9 mouse cellular contexts compared by ENCODE assay signal in the genomic region with DNA sequence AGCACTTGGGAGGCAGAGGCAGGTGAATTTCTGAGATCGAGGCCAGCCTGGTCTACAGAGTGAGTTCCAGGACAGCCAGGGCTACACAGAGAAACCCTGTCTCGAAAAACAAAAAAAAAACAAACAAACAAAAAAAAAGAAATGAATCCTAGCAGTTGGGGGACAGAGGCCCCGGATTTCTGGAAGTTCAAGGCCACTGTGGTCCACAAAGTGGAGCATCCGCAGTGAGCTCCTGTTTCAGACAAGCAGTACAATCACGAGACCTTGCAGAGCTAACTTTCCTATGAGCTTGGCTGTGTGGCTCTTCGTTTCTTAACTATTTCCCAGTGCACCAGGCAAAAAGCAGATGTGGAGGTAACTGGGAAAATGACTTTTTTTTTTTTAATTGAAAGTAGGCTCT. TPM values are rescaled to one million over a fixed set of nuclear protein-coding genes. Genes with fewer than 3 reads are reported as not detected.
DNase-seq lines count a peak whose midpoint lies in the region; ATAC-seq and TF ChIP-seq lines count a peak whose summit lies in the region.
"Not testable (repeated sequence)": the region's sequence is repeated elsewhere in the genome, so short reads cannot be mapped to it uniquely, and the experiment has no call there.
"Had no signal": no experiment of that assay in that cellular context is flagged by ENCODE, and none has a peak within 500 bp of the region (broad histone marks: within the 10 kb centered on the region; RNA-seq: fewer than 3 reads in every experiment).

No protein-coding gene starts in this region.

- WGBS in embryonic facial prominence, embryonic 13.5 days, result 87% methylated on average over 6 of the region's 6 CpGs
- 68% methylated on average over 6 of the region's 6 CpGs for WGBS in heart, adult 2 months
- WGBS in hindbrain, embryonic 15.5 days, result 85% methylated on average over 6 of the region's 6 CpGs
- 41% methylated on average over 6 of the region's 6 CpGs for WGBS in liver, postnatal 0 days (ENCODE audit: insufficient replicate concordance)
- WGBS in midbrain, embryonic 16.5 days, result 88% methylated on average over 6 of the region's 6 CpGs
- WGBS in stomach, postnatal 0 days, result 84% methylated on average over 6 of the region's 6 CpGs

- not testable (repeated sequence) for TF ChIP-seq POLR2A in ES-Bruce4 (IDR thresholded peaks at IDR 0.05; ENCODE audit: insufficient read depth, low read length); heart, adult 2 months (IDR thresholded peaks at IDR 0.05; ENCODE audit: insufficient read depth, low read depth, low read length)

- TF ChIP-seq EP300 in ES-Bruce4 (IDR thresholded peaks at IDR 0.05; ENCODE audit: insufficient read depth, low read depth, low read length); heart, adult 2 months (IDR thresholded peaks at IDR 0.05; ENCODE audit: insufficient read depth, low read depth, low read length); liver, postnatal 0 days (IDR thresholded peaks at IDR 0.05; ENCODE audit: low read depth); stomach, postnatal 0 days (optimal IDR thresholded peaks at IDR 0.05): not testable (repeated sequence)

- peak overlapping the region; percentile 97 for H3K9ac ChIP-seq in ES-Bruce4 (ENCODE audit: low read depth, poor library complexity, severe bottlenecking)
- peak overlapping the region; percentile 100; the same call in 1 of the 2 replicates for H3K9ac ChIP-seq in embryonic facial prominence, embryonic 13.5 days
- H3K9ac ChIP-seq in heart, adult 2 months (ENCODE audit: low read depth, low read length); hindbrain, embryonic 15.5 days; midbrain, embryonic 16.5 days (ENCODE audit: low read depth, low read length); stomach, postnatal 0 days (ENCODE audit: low read length): not testable (repeated sequence)
- H3K9ac ChIP-seq in liver, postnatal 0 days (replicated peaks), result peak overlapping the region; percentile 92

- intact Hi-C loops in heart, adult 2 months (cut with DNase I); left cerebral cortex, adult 2 months (cut with DNase I): not testable (repeated sequence)

- peaks cover 53% of the 10 kb centered on the region for H3K36me3 ChIP-seq in ES-Bruce4 (ENCODE audit: control insufficient read depth, insufficient read depth, low read length, poor library complexity, severe bottlenecking)
- peaks cover 53% of the 10 kb centered on the region for H3K36me3 ChIP-seq in embryonic facial prominence, embryonic 13.5 days
- H3K36me3 ChIP-seq in heart, adult 2 months (ENCODE audit: control insufficient read depth, insufficient read depth, low read length), result not testable (repeated sequence)
- H3K36me3 ChIP-seq in hindbrain, embryonic 15.5 days, result peaks cover 22% of the 10 kb centered on the region
- H3K36me3 ChIP-seq in liver, postnatal 0 days (replicated peaks; ENCODE audit: insufficient read depth, low read length), result peaks cover 32% of the 10 kb centered on the region
- peaks cover 14% of the 10 kb centered on the region for H3K36me3 ChIP-seq in midbrain, embryonic 16.5 days (ENCODE audit: control insufficient read depth, insufficient read depth, low read length)
- peaks cover 19% of the 10 kb centered on the region; the same call in 1 of the 2 replicates for H3K36me3 ChIP-seq in stomach, postnatal 0 days (ENCODE audit: control insufficient read depth, insufficient read depth, low read length)

- not testable (repeated sequence) for ATAC-seq in embryonic facial prominence, embryonic 13.5 days (ENCODE audit: insufficient number of reproducible peaks, insufficient read depth, low FRiP score, low TSS enrichment, low read depth); hindbrain, embryonic 15.5 days (ENCODE audit: low FRiP score, low read depth); liver, postnatal 0 days; midbrain, embryonic 16.5 days; stomach, postnatal 0 days (ENCODE audit: low FRiP score, low TSS enrichment)

- H3K79me2 ChIP-seq in heart, adult 2 months (replicated peaks; ENCODE audit: control insufficient read depth, insufficient read depth, low read length), result not testable (repeated sequence)

- H3K4me3 ChIP-seq in ES-Bruce4 (ENCODE audit: low read depth, low read length), result peak overlapping the region; percentile 96
- H3K4me3 ChIP-seq in embryonic facial prominence, embryonic 13.5 days, result peak overlapping the region; percentile 98
- peak overlapping the region; percentile 68 for H3K4me3 ChIP-seq in heart, adult 2 months
- peak overlapping the region; percentile 89 for H3K4me3 ChIP-seq in hindbrain, embryonic 15.5 days
- H3K4me3 ChIP-seq in left cerebral cortex, adult 2 months, result peak overlapping the region; percentile 98
- peak overlapping the region; percentile 74 for H3K4me3 ChIP-seq in liver, postnatal 0 days (ENCODE audit: low read depth, low read length)
- H3K4me3 ChIP-seq in midbrain, embryonic 16.5 days (ENCODE audit: low read depth, low read length), result peak overlapping the region; percentile 95
- peak overlapping the region; percentile 93 for H3K4me3 ChIP-seq in stomach, postnatal 0 days (ENCODE audit: low read depth, low read length)

- not testable (repeated sequence) for TF ChIP-seq CTCF in ES-Bruce4 (IDR thresholded peaks at IDR 0.05; ENCODE audit: low read depth, low read length); heart, adult 2 months (IDR thresholded peaks at IDR 0.05); left cerebral cortex, adult 2 months (IDR thresholded peaks at IDR 0.05); liver, postnatal 0 days (IDR thresholded peaks at IDR 0.05; ENCODE audit: low read depth); stomach, postnatal 0 days (IDR thresholded peaks at IDR 0.05; ENCODE audit: low read depth)

- H3K27me3 ChIP-seq in ES-Bruce4 (ENCODE audit: control insufficient read depth, insufficient read depth, low read length, poor library complexity, severe bottlenecking); embryonic facial prominence, embryonic 13.5 days; heart, adult 2 months (ENCODE audit: control insufficient read depth, insufficient read depth, low read length); hindbrain, embryonic 15.5 days; liver, postnatal 0 days (ENCODE audit: insufficient read depth, low read length); midbrain, embryonic 16.5 days (ENCODE audit: control insufficient read depth, insufficient read depth, low read depth, low read length); stomach, postnatal 0 days (ENCODE audit: control insufficient read depth, insufficient read depth, low read length): not testable (repeated sequence)

- H3K4me1 ChIP-seq in ES-Bruce4 (ENCODE audit: control insufficient read depth, insufficient read depth, low read length); heart, adult 2 months (ENCODE audit: control insufficient read depth, insufficient read depth, low read length); stomach, postnatal 0 days (replicated peaks; ENCODE audit: control insufficient read depth, insufficient read depth): not testable (repeated sequence)
- peaks cover 24% of the 10 kb centered on the region for H3K4me1 ChIP-seq in embryonic facial prominence, embryonic 13.5 days
- H3K4me1 ChIP-seq in hindbrain, embryonic 15.5 days (replicated peaks), result peaks cover 26% of the 10 kb centered on the region
- H3K4me1 ChIP-seq in liver, postnatal 0 days (ENCODE audit: insufficient read depth), result peaks cover 23% of the 10 kb centered on the region
- peaks cover 17% of the 10 kb centered on the region for H3K4me1 ChIP-seq in midbrain, embryonic 16.5 days (ENCODE audit: control insufficient read depth, insufficient read depth, low read length)

- peak overlapping the region; percentile 77 for H3K27ac ChIP-seq in ES-Bruce4 (ENCODE audit: insufficient read depth, low read length)
- not testable (repeated sequence) for H3K27ac ChIP-seq in embryonic facial prominence, embryonic 13.5 days; stomach, postnatal 0 days (replicated peaks)
- peak overlapping the region; percentile 87 for H3K27ac ChIP-seq in heart, adult 2 months
- H3K27ac ChIP-seq in hindbrain, embryonic 15.5 days (replicated peaks), result peak overlapping the region; percentile 97
- peak overlapping the region; percentile 93 for H3K27ac ChIP-seq in left cerebral cortex, adult 2 months
- H3K27ac ChIP-seq in liver, postnatal 0 days (ENCODE audit: low read depth), result peak overlapping the region; percentile 98
- H3K27ac ChIP-seq in midbrain, embryonic 16.5 days (ENCODE audit: low read length), result peak overlapping the region; percentile 93; the same call in 1 of the 2 replicates

- not testable (repeated sequence) for DNase-seq in heart, adult 2 months; left cerebral cortex, adult 2 months (ENCODE audit: extremely low spot score in 1 of 2, low spot score in 2 of 2); liver, postnatal 0 days; stomach, postnatal 0 days (ENCODE audit: low spot score)

- not testable (repeated sequence) for H3K9me3 ChIP-seq in ES-Bruce4 (replicated peaks; ENCODE audit: control insufficient read depth, insufficient read depth, low read length, poor library complexity, severe bottlenecking); embryonic facial prominence, embryonic 13.5 days; hindbrain, embryonic 15.5 days; liver, postnatal 0 days (ENCODE audit: low read length); midbrain, embryonic 16.5 days (replicated peaks; ENCODE audit: control insufficient read depth, low read length, poor library complexity, severe bottlenecking); stomach, postnatal 0 days (ENCODE audit: control insufficient read depth, low read length)

- peak overlapping the region; percentile 97 for H3K4me2 ChIP-seq in embryonic facial prominence, embryonic 13.5 days
- H3K4me2 ChIP-seq in hindbrain, embryonic 15.5 days, result peak overlapping the region; percentile 91
- peak overlapping the region; percentile 92 for H3K4me2 ChIP-seq in liver, postnatal 0 days (ENCODE audit: low read depth, low read length)
- H3K4me2 ChIP-seq in midbrain, embryonic 16.5 days (ENCODE audit: low read length), result peak overlapping the region; percentile 100
- peak overlapping the region; percentile 95 for H3K4me2 ChIP-seq in stomach, postnatal 0 days (replicated peaks; ENCODE audit: low read depth)

RNA-seq across cellular contexts. Expression of gene Uba52, which starts 0.6 kb away (rescaled TPM):
- polyA plus RNA-seq in ES-Bruce4 (2011; ENCODE audit: insufficient read depth, insufficient read length, low read depth, missing spikeins), result 1,157 and 1,272 TPM in 2 replicates
- 987 and 1,032 TPM in 2 replicates for polyA plus RNA-seq in embryonic facial prominence, embryonic 13.5 days (2015; fragmentation: Nextera tagmentation; extraction: Ambion mirVana)
- 1,000 to 10,000 TPM; 1,480 to 1,595 TPM for total RNA-seq in heart, adult 2 months (2021)
- 439 and 626 TPM in 2 replicates for polyA plus RNA-seq in heart, adult 2 months (2012; rRNA removed)
- 652 and 684 TPM in 2 replicates for polyA plus RNA-seq in hindbrain, embryonic 15.5 days (2015; fragmentation: Nextera tagmentation; extraction: Ambion mirVana)
- total RNA-seq in left cerebral cortex, adult 2 months (2021), result 100 to 1,000 TPM; 788 to 861 TPM
- 627 and 684 TPM in 2 replicates for polyA plus RNA-seq in liver, postnatal 0 days (2015; fragmentation: Nextera tagmentation; extraction: Ambion mirVana)
- polyA plus RNA-seq in midbrain, embryonic 16.5 days (2015; fragmentation: Nextera tagmentation; extraction: Ambion mirVana), result 584 and 621 TPM in 2 replicates
- polyA plus RNA-seq in stomach, postnatal 0 days (2015; fragmentation: Nextera tagmentation; extraction: Ambion mirVana), result 951 and 966 TPM in 2 replicates

RNA-seq across cellular contexts. Expression of gene Rex1bd, which starts 4.6 kb away (rescaled TPM):
- polyA plus RNA-seq in ES-Bruce4 (2011; ENCODE audit: insufficient read depth, insufficient read length, low read depth, missing spikeins), result 40.0 and 43.7 TPM in 2 replicates
- polyA plus RNA-seq in embryonic facial prominence, embryonic 13.5 days (2015; fragmentation: Nextera tagmentation; extraction: Ambion mirVana), result 169 and 178 TPM in 2 replicates
- total RNA-seq in heart, adult 2 months (2021), result 100 to 1,000 TPM; 111 to 118 TPM
- polyA plus RNA-seq in heart, adult 2 months (2012; rRNA removed), result 129 and 145 TPM in 2 replicates
- 161 and 177 TPM in 2 replicates for polyA plus RNA-seq in hindbrain, embryonic 15.5 days (2015; fragmentation: Nextera tagmentation; extraction: Ambion mirVana)
- 100 to 1,000 TPM; 108 to 110 TPM for total RNA-seq in left cerebral cortex, adult 2 months (2021)
- polyA plus RNA-seq in liver, postnatal 0 days (2015; fragmentation: Nextera tagmentation; extraction: Ambion mirVana), result 49.3 and 52.3 TPM in 2 replicates
- 163 and 185 TPM in 2 replicates for polyA plus RNA-seq in midbrain, embryonic 16.5 days (2015; fragmentation: Nextera tagmentation; extraction: Ambion mirVana)
- 119 and 122 TPM in 2 replicates for polyA plus RNA-seq in stomach, postnatal 0 days (2015; fragmentation: Nextera tagmentation; extraction: Ambion mirVana)

RNA-seq across cellular contexts. Expression of gene Fkbp8, which starts 16.4 kb away (rescaled TPM):
- polyA plus RNA-seq in ES-Bruce4 (2011; ENCODE audit: insufficient read depth, insufficient read length, low read depth, missing spikeins), result 80.5 and 87.3 TPM in 2 replicates
- 297 and 306 TPM in 2 replicates for polyA plus RNA-seq in embryonic facial prominence, embryonic 13.5 days (2015; fragmentation: Nextera tagmentation; extraction: Ambion mirVana)
- total RNA-seq in heart, adult 2 months (2021), result 100 to 1,000 TPM; 116 to 135 TPM
- polyA plus RNA-seq in heart, adult 2 months (2012; rRNA removed), result 179 and 201 TPM in 2 replicates
- polyA plus RNA-seq in hindbrain, embryonic 15.5 days (2015; fragmentation: Nextera tagmentation; extraction: Ambion mirVana), result 393 and 420 TPM in 2 replicates
- total RNA-seq in left cerebral cortex, adult 2 months (2021), result 100 to 1,000 TPM; 392 to 410 TPM
- polyA plus RNA-seq in liver, postnatal 0 days (2015; fragmentation: Nextera tagmentation; extraction: Ambion mirVana), result 141 TPM in 2 replicates
- polyA plus RNA-seq in midbrain, embryonic 16.5 days (2015; fragmentation: Nextera tagmentation; extraction: Ambion mirVana), result 406 and 425 TPM in 2 replicates
- 179 and 188 TPM in 2 replicates for polyA plus RNA-seq in stomach, postnatal 0 days (2015; fragmentation: Nextera tagmentation; extraction: Ambion mirVana)

RNA-seq across cellular contexts. Expression of gene Kxd1, which starts 16.6 kb away (rescaled TPM):
- 57.4 and 63.5 TPM in 2 replicates for polyA plus RNA-seq in ES-Bruce4 (2011; ENCODE audit: insufficient read depth, insufficient read length, low read depth, missing spikeins)
- polyA plus RNA-seq in embryonic facial prominence, embryonic 13.5 days (2015; fragmentation: Nextera tagmentation; extraction: Ambion mirVana), result 55.4 and 59.9 TPM in 2 replicates
- total RNA-seq in heart, adult 2 months (2021), result 10 to 100 TPM; 80.4 to 99.4 TPM
- 111 and 121 TPM in 2 replicates for polyA plus RNA-seq in heart, adult 2 months (2012; rRNA removed)
- 48.5 and 49.0 TPM in 2 replicates for polyA plus RNA-seq in hindbrain, embryonic 15.5 days (2015; fragmentation: Nextera tagmentation; extraction: Ambion mirVana)
- total RNA-seq in left cerebral cortex, adult 2 months (2021), result 10 to 100 TPM; 39.8 to 44.4 TPM
- polyA plus RNA-seq in liver, postnatal 0 days (2015; fragmentation: Nextera tagmentation; extraction: Ambion mirVana), result 43.1 and 43.3 TPM in 2 replicates
- 43.1 and 43.3 TPM in 2 replicates for polyA plus RNA-seq in midbrain, embryonic 16.5 days (2015; fragmentation: Nextera tagmentation; extraction: Ambion mirVana)
- polyA plus RNA-seq in stomach, postnatal 0 days (2015; fragmentation: Nextera tagmentation; extraction: Ambion mirVana), result 47.1 and 54.6 TPM in 2 replicates

RNA-seq across cellular contexts. Expression of gene Crlf1, which starts 18.2 kb away (rescaled TPM):
- 6.1 and 7.5 TPM in 2 replicates for polyA plus RNA-seq in ES-Bruce4 (2011; ENCODE audit: insufficient read depth, insufficient read length, low read depth, missing spikeins)
- polyA plus RNA-seq in embryonic facial prominence, embryonic 13.5 days (2015; fragmentation: Nextera tagmentation; extraction: Ambion mirVana), result 152 and 159 TPM in 2 replicates
- under 1 TPM; 0.68 to 0.89 TPM for total RNA-seq in heart, adult 2 months (2021)
- 0.38 and 2.3 TPM in 2 replicates for polyA plus RNA-seq in heart, adult 2 months (2012; rRNA removed)
- 7.0 and 8.6 TPM in 2 replicates for polyA plus RNA-seq in hindbrain, embryonic 15.5 days (2015; fragmentation: Nextera tagmentation; extraction: Ambion mirVana)
- total RNA-seq in left cerebral cortex, adult 2 months (2021), result 1 to 10 TPM; 2.6 to 3.0 TPM
- 0.07 and 0.38 TPM in 2 replicates for polyA plus RNA-seq in liver, postnatal 0 days (2015; fragmentation: Nextera tagmentation; extraction: Ambion mirVana)
- polyA plus RNA-seq in midbrain, embryonic 16.5 days (2015; fragmentation: Nextera tagmentation; extraction: Ambion mirVana), result 3.6 and 6.3 TPM in 2 replicates
- polyA plus RNA-seq in stomach, postnatal 0 days (2015; fragmentation: Nextera tagmentation; extraction: Ambion mirVana), result 5.8 and 6.5 TPM in 2 replicates
- polyA plus RNA-seq: CD4-positive, CD25-positive, alpha-beta regulatory T cell, adult 4 months had no signal
